Mouse (Mus musculus) forelimb bud, embryonic 11.5 days (tissue): ENCODE results near the gene Git2.

Experiments
- DNase-seq: peaks from one replicate; pipeline ENCODE4 v3.0.0-alpha.2; 2012; ENCODE audit warnings: low read depth, low spot score

Gene Git2

DNA sequence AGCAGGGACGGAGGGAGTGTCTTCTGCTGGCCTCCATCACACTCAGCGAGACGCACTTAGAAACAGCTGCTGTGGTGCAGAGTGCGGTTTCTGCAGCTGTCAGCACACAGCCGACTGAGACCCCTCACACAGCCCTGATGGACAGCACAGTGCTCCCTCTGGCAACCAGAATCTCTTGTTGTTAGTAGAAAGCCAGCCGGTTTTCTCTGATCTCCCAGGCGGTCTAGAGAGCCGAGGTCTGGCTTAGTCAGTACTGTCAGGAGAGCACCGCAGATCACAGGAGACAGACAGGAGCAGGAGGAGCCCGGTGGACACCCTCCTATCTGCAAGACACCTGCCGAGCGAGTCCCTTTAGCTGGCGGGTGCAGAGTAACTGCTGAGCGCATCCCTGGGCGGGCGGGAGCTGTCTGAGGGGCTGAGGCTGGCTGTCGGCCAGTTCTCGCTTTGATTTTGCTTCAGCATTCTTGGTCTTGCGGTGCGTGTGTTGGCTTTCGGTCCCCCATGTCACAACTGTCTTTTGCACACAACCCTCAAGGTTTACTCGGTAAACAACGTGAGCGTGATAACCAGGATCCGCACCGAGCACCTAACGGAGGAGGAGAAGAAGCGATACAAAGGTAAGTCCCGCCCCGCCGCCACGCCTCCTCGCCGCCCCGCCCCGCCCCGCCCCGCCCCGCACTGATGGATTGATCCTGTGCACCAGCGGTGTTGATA is 21.1 kb upstream of the Git2 start:
- no peak for DNase-seq

GRCm38 (mm10) chr5:114795653-114796052 is 20.3 kb upstream of the Git2 start:
- DNase-seq, result no peak

GRCm38 (mm10) chr5:114795231-114795630 is 19.9 kb upstream of the Git2 start:
- DNase-seq, result no peak

DNA sequence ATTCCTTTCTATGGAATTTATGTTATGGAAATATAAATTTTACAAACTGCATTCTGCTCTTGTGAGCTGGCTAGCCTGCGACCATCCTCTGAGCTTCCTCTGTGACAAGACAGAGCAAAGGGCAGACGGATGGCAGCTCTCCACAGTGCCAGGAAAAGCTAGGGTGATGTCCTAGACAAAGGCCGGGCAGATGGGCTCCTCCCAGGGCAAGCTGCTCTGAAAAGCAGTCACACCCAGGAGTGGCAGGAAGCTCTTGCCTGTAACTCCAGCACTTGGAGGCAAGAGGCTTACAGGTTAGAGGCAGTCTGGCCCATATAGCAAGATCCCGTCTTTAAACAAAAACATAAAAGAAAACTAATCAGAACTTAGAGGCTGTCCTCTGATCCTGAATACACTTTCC is 19.3 kb upstream of the Git2 start:
- DNase-seq, result no peak

GRCm38 (mm10) chr5:114793317-114793716 is 18.0 kb upstream of the Git2 start:
- DNase-seq, result no peak

DNA sequence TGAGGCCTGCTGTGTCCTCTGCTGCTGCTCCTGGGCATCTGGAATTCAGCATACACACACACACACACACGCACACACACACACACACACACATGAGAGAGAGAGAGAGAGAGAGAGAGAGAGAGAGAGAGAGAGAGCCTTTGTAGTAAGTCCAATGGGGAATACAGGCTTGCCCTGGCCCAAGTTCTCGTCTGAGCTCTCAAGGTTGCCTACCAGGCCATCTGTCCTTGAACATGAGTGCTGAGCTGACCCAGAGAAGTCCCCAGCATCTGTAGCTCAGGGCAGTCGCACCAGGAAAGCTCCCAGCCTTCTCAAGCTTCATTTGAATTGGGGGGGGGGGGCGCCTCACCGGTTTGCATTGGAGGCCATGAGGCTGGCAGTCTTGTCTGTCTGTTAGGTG is 9.9 kb upstream of the Git2 start:
- DNase-seq, result no peak

DNA sequence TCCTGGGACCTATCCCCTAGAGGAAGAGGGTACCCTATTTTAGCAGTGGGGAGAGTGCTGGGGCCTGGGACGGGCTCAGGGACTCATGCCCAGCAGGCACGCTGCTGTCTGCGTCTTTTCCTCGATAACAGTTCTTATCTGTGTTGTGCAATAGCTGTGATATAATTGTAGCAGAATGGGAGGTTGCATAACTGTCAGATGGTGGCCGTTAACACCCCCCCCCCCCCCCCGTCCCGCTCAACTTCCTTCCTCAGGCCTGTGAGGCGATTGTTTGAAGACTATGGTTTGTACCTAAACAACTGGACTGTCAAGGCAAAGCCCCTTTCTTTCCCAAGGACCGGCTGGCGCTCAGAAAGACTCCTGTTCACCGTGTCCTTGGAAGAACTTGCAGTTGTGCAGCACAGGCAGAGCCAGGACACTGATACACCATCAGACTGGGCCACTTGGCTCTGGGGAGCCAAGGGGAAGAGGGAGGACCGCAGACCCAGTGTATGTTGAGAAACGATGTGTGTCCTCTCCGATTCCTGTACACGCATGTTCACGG is 9.4 kb upstream of the Git2 start:
- DNase-seq, result no peak

- DNase-seq, result no peak
Measured at GRCm38 (mm10) chr5:114783405-114784163, 8.3 kb upstream of the Git2 start.

- no peak for DNase-seq
Measured at GRCm38 (mm10) chr5:114782991-114783390, 7.7 kb upstream of the Git2 start.

- no peak for DNase-seq
Measured at GRCm38 (mm10) chr5:114780912-114781311, 5.6 kb upstream of the Git2 start.

GRCm38 (mm10) chr5:114779956-114780489 is 4.7 kb upstream of the Git2 start:
- no peak for DNase-seq

GRCm38 (mm10) chr5:114776174-114776573 is 857 bp upstream of the Git2 start:
- no peak for DNase-seq

- DNase-seq, result peak; percentile 90
Measured at GRCm38 (mm10) chr5:114774403-114775051, 790 bp downstream of the Git2 start, which contains the start of gene Ankrd13a. Gene Ankrd13a (plus strand): TSS chr5:114774677.

GRCm38 (mm10) chr5:114773780-114774179 is 1.5 kb downstream of the Git2 start:
- no peak for DNase-seq

GRCm38 (mm10) chr5:114773211-114773710 is 2.1 kb downstream of the Git2 start:
- peak; percentile 94 for DNase-seq

GRCm38 (mm10) chr5:114772456-114773203 is 2.7 kb downstream of the Git2 start:
- peak; percentile 7 for DNase-seq

DNA sequence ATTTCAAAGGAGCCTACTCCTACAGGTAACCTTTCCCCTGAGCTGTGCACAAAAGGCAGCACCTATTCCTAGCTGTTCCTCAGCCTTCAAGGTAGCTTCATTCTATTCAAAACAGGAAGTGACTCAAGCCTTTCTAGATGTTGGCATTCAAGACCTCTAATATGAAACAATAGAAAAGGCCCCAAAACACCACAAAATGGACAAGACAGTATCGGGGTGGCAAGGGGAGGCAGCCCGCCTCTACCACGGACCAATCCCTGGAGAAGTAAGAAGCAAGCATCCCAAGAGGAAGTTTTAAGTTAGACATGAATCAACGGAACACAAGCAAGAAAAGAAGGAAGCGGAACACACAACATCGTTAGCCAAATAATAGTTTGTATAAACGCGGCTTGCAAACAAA is 3.5 kb downstream of the Git2 start:
- DNase-seq, result no peak

- DNase-seq, result no peak
Measured at GRCm38 (mm10) chr5:114769786-114770185, 5.5 kb downstream of the Git2 start.

DNA sequence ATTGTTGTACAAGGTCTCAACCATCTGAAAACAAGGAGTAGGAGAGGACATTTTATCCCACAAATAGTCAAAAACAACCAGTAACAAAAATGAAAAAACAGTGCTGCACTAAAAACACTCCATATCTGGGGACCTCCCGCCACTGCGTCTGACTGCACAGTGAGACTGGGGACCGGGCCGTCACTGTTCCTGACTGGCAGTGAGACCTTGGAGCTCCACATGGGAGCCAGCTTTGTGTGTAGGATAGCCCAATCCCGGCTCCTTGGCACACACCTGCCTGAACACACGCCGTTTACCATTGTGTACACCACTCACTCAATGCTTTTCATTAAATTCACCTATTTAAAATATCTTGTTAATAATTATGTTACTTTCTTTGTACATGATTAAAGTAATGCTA is 8.1 kb downstream of the Git2 start:
- no peak for DNase-seq

DNA sequence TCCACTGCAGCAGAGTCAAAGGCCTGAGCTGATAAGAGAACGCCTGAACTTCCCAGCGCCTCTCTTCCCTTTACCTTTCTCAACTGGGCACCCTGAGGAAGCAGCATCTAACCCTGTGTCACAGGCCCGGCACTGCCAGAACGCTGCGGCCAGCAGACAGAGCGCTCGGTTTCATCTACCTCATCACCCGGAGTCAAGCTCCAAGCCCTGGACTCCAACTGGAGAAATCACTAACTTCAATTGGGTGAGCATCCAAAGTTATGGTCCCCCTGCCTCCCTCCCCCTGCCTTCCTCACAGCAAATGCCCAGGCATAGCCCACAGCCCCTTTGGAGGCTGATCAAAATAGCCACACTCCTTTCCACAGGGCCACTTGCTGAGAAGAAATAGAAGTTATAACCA is 8.6 kb downstream of the Git2 start:
- no peak for DNase-seq
